Mouse (Mus musculus) cortical plate, adult 2 months (tissue): ENCODE measurements around the gene C2.

Experiments
- CTCF ChIP-seq: fragments of 200-500 bp; IDR thresholded peaks from 2 replicates; pipeline ENCODE4 v1.5.1; 2011; ENCODE audit warnings: mild to moderate bottlenecking, control low read depth, low read length; ENCODE audit not compliant: insufficient read depth; ENCODE audit errors: extremely low read depth
- POLR2A ChIP-seq: fragments of 200-500 bp; IDR thresholded peaks from 2 replicates; pipeline ENCODE4 v1.6.1; 2011; ENCODE audit warnings: mild to moderate bottlenecking, low read length, control low read depth; ENCODE audit not compliant: insufficient read depth; ENCODE audit errors: extremely low read depth

DNA sequence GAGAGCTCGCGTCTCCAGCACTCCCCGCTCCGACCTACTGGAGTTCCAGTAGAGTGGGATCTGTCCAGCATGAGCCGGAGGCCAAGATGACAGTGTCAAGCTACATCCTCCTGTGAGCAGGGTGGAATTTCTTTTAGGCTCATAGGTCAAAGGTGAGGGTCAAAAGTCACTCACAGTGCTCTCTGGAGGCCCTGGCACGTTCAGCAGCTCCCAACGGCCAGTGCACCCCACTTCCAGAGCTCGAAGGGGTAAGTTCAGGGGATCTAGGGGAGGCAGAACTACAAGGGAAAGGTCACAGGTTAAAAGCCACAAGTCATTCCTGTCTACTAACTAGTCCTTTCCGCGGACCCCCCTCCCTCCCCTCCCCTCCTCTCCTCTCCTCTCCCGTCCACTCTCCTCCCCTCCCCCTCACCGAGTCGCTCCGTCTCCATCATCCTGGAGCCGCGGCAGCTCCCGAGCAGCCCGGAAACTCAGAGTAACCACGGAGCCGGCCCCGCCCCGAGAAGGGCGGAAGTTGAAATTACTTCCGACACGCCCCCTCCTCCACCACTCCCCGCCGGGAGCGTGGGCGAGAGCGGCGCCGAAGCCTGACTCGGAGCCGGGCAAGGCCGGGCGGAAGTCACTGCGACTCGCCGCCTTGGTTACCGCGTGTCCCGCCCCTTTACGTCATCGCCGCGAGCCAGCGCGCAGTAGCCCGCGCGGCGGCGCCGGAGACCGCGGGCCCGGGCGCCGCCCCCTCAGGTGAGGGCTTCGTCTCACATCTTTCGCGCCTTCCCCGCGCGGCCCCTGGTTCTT is 48.1 kb downstream of the C2 start, which contains the start of the genes Skiv2l and Nelfe:
- no peak for TF ChIP-seq CTCF
- TF ChIP-seq POLR2A = peak; percentile 33; the same call in 1 of the 2 replicates
